Mouse (Mus musculus): Measurements from ENCODE around the gene Smurf2. TPM values are rescaled to one million over a fixed set of nuclear protein-coding genes. Genes with fewer than 3 reads are reported as not detected.
"Not testable (repeated sequence)": the region's sequence is repeated elsewhere in the genome, so short reads cannot be mapped to it uniquely, and the experiment has no call there.

Smurf2 gene
- polyA plus RNA-seq, 1 experiment from 2014 or later, result 17.8 TPM

- 81% methylated on average over 9 of the region's 9 CpGs for WGBS
- Histone ChIP-seq H3K9me3 (peaks cover 4% of the 10 kb centered on the region; the same call in 1 of the 2 replicates), H3K27me3 (no peaks in the 10 kb centered on the region), H3K4me3 (no peak overlapping the region), H3K27ac (replicated peaks) (no peak overlapping the region), H3K4me1 (peaks cover 2% of the 10 kb centered on the region; the same call in 1 of the 2 replicates), H3K9ac (replicated peaks) (no peak overlapping the region), H3K4me2 (replicated peaks) (no peak overlapping the region), H3K36me3 (peaks cover 68% of the 10 kb centered on the region)
- ATAC-seq (ENCODE audit: low FRiP score, low read depth), result no peak
Measured at GRCm38 (mm10) chr11:106795679-106796078, 124.8 kb downstream of the Smurf2 start.

GRCm38 (mm10) chr11:106793846-106794245 is 126.7 kb downstream of the Smurf2 start:
- H3K4me2 ChIP-seq (replicated peaks), result no peak overlapping the region
- H3K9ac ChIP-seq (replicated peaks), result no peak overlapping the region
- peaks cover 8% of the 10 kb centered on the region; the same call in 1 of the 2 replicates for H3K4me1 ChIP-seq
- WGBS, result 82% methylated on average over 4 of the region's 4 CpGs
- H3K27ac ChIP-seq (replicated peaks), result no peak overlapping the region
- peaks cover 4% of the 10 kb centered on the region; the same call in 1 of the 2 replicates for H3K9me3 ChIP-seq
- no peak for ATAC-seq (ENCODE audit: low FRiP score, low read depth)
- no peaks in the 10 kb centered on the region for H3K27me3 ChIP-seq
- peaks cover 51% of the 10 kb centered on the region for H3K36me3 ChIP-seq
- no peak overlapping the region for H3K4me3 ChIP-seq

- H3K27ac ChIP-seq (replicated peaks), result peak overlapping the region; percentile 98
- 0% methylated on average over 6 of the region's 6 CpGs for WGBS
- H3K36me3 ChIP-seq, result peaks cover 40% of the 10 kb centered on the region
- H3K27me3 ChIP-seq, result no peaks in the 10 kb centered on the region
- peaks cover 21% of the 10 kb centered on the region for H3K4me1 ChIP-seq
- H3K9me3 ChIP-seq, result no peaks in the 10 kb centered on the region
- peak overlapping the region; percentile 72 for H3K4me2 ChIP-seq (replicated peaks)
- peak overlapping the region; percentile 99 for H3K9ac ChIP-seq (replicated peaks)
- H3K4me3 ChIP-seq, result peak overlapping the region; percentile 97
- ATAC-seq (ENCODE audit: low FRiP score, low read depth), result no peak
Measured at GRCm38 (mm10) chr11:106789649-106790048, 130.9 kb downstream of the Smurf2 start.

GRCm38 (mm10) chr11:106788775-106789459 is 131.6 kb downstream of the Smurf2 start, which contains the start of the genes Ddx5 and Cep95:
TSS of gene Ddx5 (minus strand) at chr11:106789185.
TSS of gene Cep95 (plus strand) at chr11:106789252.
- Histone ChIP-seq H3K4me2 (replicated peaks) (peak within 1 kb of the TSS; percentile 72), H3K27me3 (no peaks in the 10 kb centered on the region), H3K36me3 (peaks cover 42% of the 10 kb centered on the region), H3K4me1 (peaks cover 24% of the 10 kb centered on the region), H3K27ac (replicated peaks) (peak within 1 kb of the TSS; percentile 98), H3K4me3 (peak within 1 kb of the TSS; percentile 97), H3K9me3 (no peaks in the 10 kb centered on the region), H3K9ac (replicated peaks) (peak within 1 kb of the TSS; percentile 99)
- peak; percentile 91 for ATAC-seq (ENCODE audit: low FRiP score, low read depth)
- 0% methylated on average over 58 of the region's 58 CpGs for WGBS

- Histone ChIP-seq H3K4me1 (peaks cover 25% of the 10 kb centered on the region), H3K27me3 (no peaks in the 10 kb centered on the region), H3K27ac (replicated peaks) (peak overlapping the region; percentile 98), H3K9me3 (no peaks in the 10 kb centered on the region), H3K9ac (replicated peaks) (peak overlapping the region; percentile 99), H3K4me2 (replicated peaks) (peak overlapping the region; percentile 72), H3K4me3 (peak overlapping the region; percentile 97), H3K36me3 (peaks cover 43% of the 10 kb centered on the region)
- peak; percentile 69 for ATAC-seq (ENCODE audit: low FRiP score, low read depth)
- under 1% methylated on average over 70 of the region's 79 CpGs for WGBS
Measured at GRCm38 (mm10) chr11:106788026-106788774, 132.3 kb downstream of the Smurf2 start.

- no peak for ATAC-seq (ENCODE audit: low FRiP score, low read depth)
- WGBS, result under 1% methylated on average over 65 of the region's 65 CpGs
- H3K36me3 ChIP-seq, result peaks cover 42% of the 10 kb centered on the region
Measured at GRCm38 (mm10) chr11:106787131-106788025, 133.1 kb downstream of the Smurf2 start.

GRCm38 (mm10) chr11:106785043-106785442 is 135.5 kb downstream of the Smurf2 start:
- no peak overlapping the region for H3K4me2 ChIP-seq (replicated peaks)
- no peak overlapping the region for H3K9ac ChIP-seq (replicated peaks)
- H3K4me3 ChIP-seq, result 0 out of 2 replicates have a peak overlapping the region, but pooled peaks have one; percentile 8
- peaks cover 64% of the 10 kb centered on the region for H3K36me3 ChIP-seq
- H3K4me1 ChIP-seq, result peaks cover 20% of the 10 kb centered on the region
- H3K9me3 ChIP-seq, result no peaks in the 10 kb centered on the region
- no peak for ATAC-seq (ENCODE audit: low FRiP score, low read depth)
- no peak overlapping the region for H3K27ac ChIP-seq (replicated peaks)
- H3K27me3 ChIP-seq, result no peaks in the 10 kb centered on the region
- 90% methylated on average over 1 of the region's 1 CpGs for WGBS

More at GRCm38 (mm10) chr11:106787131-106788025, 133.1 kb downstream of the Smurf2 start:
- peak overlapping the region; percentile 99 for H3K9ac ChIP-seq (replicated peaks)
- no peaks in the 10 kb centered on the region for H3K27me3 ChIP-seq
- peak overlapping the region; percentile 98 for H3K27ac ChIP-seq (replicated peaks)
- H3K9me3 ChIP-seq, result no peaks in the 10 kb centered on the region
- peak overlapping the region; percentile 78 for H3K4me2 ChIP-seq (replicated peaks)
- peak overlapping the region; percentile 97 for H3K4me3 ChIP-seq
- peaks cover 25% of the 10 kb centered on the region for H3K4me1 ChIP-seq

GRCm38 (mm10) chr11:106784476-106784875 is 136.0 kb downstream of the Smurf2 start:
- Histone ChIP-seq H3K9ac (replicated peaks) (no peak overlapping the region), H3K27me3 (no peaks in the 10 kb centered on the region), H3K27ac (replicated peaks) (no peak overlapping the region), H3K4me3 (no peak overlapping the region), H3K36me3 (peaks cover 65% of the 10 kb centered on the region), H3K4me2 (replicated peaks) (no peak overlapping the region), H3K9me3 (no peaks in the 10 kb centered on the region), H3K4me1 (peaks cover 20% of the 10 kb centered on the region)
- no peak for ATAC-seq (ENCODE audit: low FRiP score, low read depth)
- WGBS, result 93% methylated on average over 2 of the region's 2 CpGs

GRCm38 (mm10) chr11:106782841-106783764 is 137.4 kb downstream of the Smurf2 start:
- Histone ChIP-seq H3K27me3 (no peaks in the 10 kb centered on the region), H3K36me3 (peaks cover 65% of the 10 kb centered on the region), H3K4me2 (replicated peaks) (no peak overlapping the region), H3K4me1 (peaks cover 20% of the 10 kb centered on the region), H3K9me3 (no peaks in the 10 kb centered on the region), H3K27ac (replicated peaks) (no peak overlapping the region), H3K4me3 (no peak overlapping the region), H3K9ac (replicated peaks) (no peak overlapping the region)
- ATAC-seq (ENCODE audit: low FRiP score, low read depth), result no peak
- WGBS, result 89% methylated on average over 9 of the region's 9 CpGs

- not testable (repeated sequence) for H3K4me2 ChIP-seq (replicated peaks); H3K9me3 ChIP-seq; H3K27me3 ChIP-seq; ATAC-seq (ENCODE audit: low FRiP score, low read depth); H3K9ac ChIP-seq (replicated peaks); H3K4me3 ChIP-seq; H3K27ac ChIP-seq (replicated peaks)
- Histone ChIP-seq H3K36me3 (peaks cover 65% of the 10 kb centered on the region), H3K4me1 (peaks cover 22% of the 10 kb centered on the region)
- WGBS, result 90% methylated on average over 7 of the region's 7 CpGs
Measured at GRCm38 (mm10) chr11:106782271-106782670, 138.2 kb downstream of the Smurf2 start.

Data from midbrain, embryonic 12.5 days (tissue).